Mouse (Mus musculus): ENCODE results near the gene Asf1b. TPM values are rescaled to one million over a fixed set of nuclear protein-coding genes. Genes with fewer than 3 reads are reported as not detected.
A peak's percentile ranks its signal among the peaks of the same experiment; 100 is the strongest.

The Asf1b gene
- polyA plus RNA-seq, 1 experiment from 2014 or later = 61.7 TPM

DNA sequence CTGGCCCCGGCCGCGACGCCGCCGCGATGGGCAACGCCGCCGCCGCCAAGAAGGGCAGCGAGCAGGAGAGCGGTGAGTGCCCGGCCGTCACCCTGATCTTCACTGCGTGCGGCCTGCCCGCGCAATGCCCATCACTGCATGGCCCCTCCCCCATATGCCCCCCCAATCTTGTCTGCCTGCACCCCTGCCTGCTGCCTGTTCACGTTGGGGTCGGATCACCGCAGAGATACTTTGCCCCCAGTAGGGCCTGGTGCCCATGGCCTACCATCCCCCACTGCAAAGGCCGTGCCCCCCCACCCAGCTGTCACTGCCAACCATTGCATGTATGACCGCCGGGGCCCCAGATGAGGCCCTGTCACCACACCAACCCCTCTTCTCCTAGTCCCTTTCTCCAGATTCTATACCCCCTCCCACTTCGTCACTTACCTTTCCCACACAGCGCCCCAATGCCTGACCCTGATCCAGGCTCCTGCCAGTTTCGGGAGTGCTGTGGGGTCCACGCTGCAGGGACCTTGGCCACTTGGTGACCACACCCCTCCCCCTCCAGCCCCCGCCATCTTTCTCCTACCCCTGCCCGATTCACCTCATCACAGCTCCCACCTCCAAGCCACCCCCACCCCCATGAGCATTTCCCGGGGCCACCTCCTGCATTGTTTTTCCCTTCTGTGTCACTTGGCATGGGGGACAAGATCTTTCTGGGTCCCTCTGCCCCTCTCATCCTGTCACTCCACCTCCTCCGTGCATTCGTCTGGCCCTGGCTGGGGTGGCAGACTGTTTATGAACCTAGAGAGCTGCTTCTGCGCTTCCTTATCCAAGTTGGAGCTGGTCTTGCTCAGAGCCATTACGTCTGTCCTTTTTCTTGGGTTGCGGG lies 18.1 kb downstream of the Asf1b start:
- H3K9me3 ChIP-seq (ENCODE audit: control insufficient read depth, low read length) = no peaks in the 10 kb centered on the region
- H3K4me2 ChIP-seq (ENCODE audit: low read depth, low read length) = peak overlapping the region; percentile 93
- H3K27me3 ChIP-seq (replicated peaks; ENCODE audit: control insufficient read depth, insufficient read depth, low read length) = no peaks in the 10 kb centered on the region
- peak overlapping the region; percentile 94 for H3K4me3 ChIP-seq (ENCODE audit: low read length)
- WGBS = 3% methylated on average over 35 of the region's 37 CpGs
- peak overlapping the region; percentile 91 for H3K9ac ChIP-seq (ENCODE audit: low read depth, low read length)
- H3K27ac ChIP-seq (ENCODE audit: low read length) = peak overlapping the region; percentile 51; the same call in 1 of the 2 replicates
- no peak; the same call in 1 of the 2 replicates for ATAC-seq
- H3K4me1 ChIP-seq (ENCODE audit: control insufficient read depth, insufficient read depth, low read length) = peaks cover 26% of the 10 kb centered on the region
- peaks cover 4% of the 10 kb centered on the region; the same call in 1 of the 2 replicates for H3K36me3 ChIP-seq (ENCODE audit: control insufficient read depth, insufficient read depth, low read length)

DNA sequence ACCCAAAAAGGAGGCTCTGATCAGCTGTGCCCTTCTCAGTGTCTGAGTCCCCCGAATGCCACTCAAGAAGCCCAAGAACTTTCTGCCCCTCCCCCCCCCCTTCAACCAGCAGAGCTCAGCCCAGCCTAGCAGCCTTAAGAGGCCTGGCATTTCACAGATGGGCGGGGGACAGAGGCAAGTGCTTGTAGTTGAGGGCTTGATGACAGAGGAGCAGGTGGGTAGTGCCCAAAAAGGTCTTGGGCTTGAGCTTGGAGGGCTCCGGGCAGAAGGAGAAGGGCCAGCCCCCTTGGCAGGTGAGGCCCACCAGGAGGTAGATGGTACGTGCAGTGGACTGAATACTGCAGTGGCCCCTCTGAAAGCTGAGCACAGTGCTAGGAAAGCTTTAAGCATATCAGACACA lies 19.2 kb downstream of the Asf1b start:
- Histone ChIP-seq H3K36me3 (ENCODE audit: control insufficient read depth, insufficient read depth, low read length) (no peaks in the 10 kb centered on the region), H3K9ac (ENCODE audit: low read depth, low read length) (no peak overlapping the region)
- WGBS = 87% methylated on average over 4 of the region's 4 CpGs

DNA sequence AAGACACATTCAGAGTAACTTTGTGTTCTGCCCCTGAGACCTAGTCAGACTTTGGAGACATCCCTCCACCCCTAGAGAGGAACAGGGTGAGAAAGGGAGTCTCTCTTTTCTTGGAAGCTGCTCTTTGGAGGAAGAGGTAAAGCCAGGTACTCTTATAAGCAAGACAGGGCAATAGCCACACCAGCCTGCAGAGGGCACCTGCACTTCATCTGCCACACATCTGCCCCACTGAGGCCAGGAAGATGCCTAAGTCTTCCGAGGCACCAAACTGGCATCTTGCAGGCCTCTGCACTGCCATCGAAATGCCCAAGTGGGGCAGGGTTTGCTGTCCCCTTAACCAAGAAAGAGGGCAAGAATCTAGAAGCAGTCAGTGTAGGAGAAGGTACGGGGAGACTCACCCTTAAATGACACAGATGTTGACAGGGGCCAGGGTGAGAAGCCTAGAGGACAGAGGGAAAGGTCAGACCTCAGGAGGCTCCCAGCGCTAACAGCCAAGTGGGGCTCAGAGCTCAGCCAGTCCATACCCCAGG lies 20.9 kb downstream of the Asf1b start:
- no peak overlapping the region for H3K4me3 ChIP-seq (ENCODE audit: low read length)
- H3K36me3 ChIP-seq (ENCODE audit: control insufficient read depth, insufficient read depth, low read length) = peaks cover 3% of the 10 kb centered on the region; the same call in 1 of the 2 replicates
- no peaks in the 10 kb centered on the region for H3K27me3 ChIP-seq (replicated peaks; ENCODE audit: control insufficient read depth, insufficient read depth, low read length)
- H3K27ac ChIP-seq (ENCODE audit: low read length) = no peak overlapping the region
- WGBS = 86% methylated on average over 4 of the region's 4 CpGs
- no peaks in the 10 kb centered on the region for H3K9me3 ChIP-seq (ENCODE audit: control insufficient read depth, low read length)
- H3K4me1 ChIP-seq (ENCODE audit: control insufficient read depth, insufficient read depth, low read length) = peaks cover 26% of the 10 kb centered on the region
- H3K9ac ChIP-seq (ENCODE audit: low read depth, low read length) = no peak overlapping the region
- no peak overlapping the region for H3K4me2 ChIP-seq (ENCODE audit: low read depth, low read length)
- ATAC-seq = no peak

More for the DNA sequence above, 19.2 kb downstream of the Asf1b start:
- Histone ChIP-seq H3K4me3 (ENCODE audit: low read length) (no peak overlapping the region), H3K27ac (ENCODE audit: low read length) (no peak overlapping the region), H3K27me3 (replicated peaks; ENCODE audit: control insufficient read depth, insufficient read depth, low read length) (no peaks in the 10 kb centered on the region), H3K9me3 (ENCODE audit: control insufficient read depth, low read length) (no peaks in the 10 kb centered on the region), H3K4me2 (ENCODE audit: low read depth, low read length) (no peak overlapping the region), H3K4me1 (ENCODE audit: control insufficient read depth, insufficient read depth, low read length) (peaks cover 26% of the 10 kb centered on the region)
- ATAC-seq = no peak

DNA sequence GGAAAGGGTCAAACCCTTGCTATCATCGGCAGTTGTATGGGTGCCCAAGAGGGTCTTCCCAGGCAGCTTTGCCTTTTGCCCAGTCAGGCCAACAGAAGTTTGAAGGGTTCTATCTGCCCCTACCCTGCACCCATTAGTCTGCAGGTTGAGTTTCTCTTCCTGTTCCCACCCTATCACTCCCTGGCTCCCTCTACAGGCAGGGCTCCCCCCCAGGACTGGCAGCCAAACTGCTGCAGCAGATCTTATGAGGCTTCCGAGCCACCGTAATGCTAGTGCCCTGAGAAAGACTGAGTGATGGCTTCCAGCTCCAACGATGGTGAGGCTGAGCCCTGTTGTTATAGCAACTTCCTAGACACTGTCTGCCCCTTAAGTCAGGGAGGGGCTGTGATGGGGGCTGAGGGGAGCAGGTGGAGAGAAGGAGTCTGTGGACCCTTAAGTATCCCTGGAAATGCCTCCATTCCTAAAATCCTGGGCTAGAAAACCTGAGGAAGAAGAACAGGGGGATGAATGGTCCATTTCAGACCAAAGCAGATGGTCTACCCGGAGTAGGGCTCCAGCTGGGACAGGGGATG lies 21.6 kb downstream of the Asf1b start:
- H3K9me3 ChIP-seq (ENCODE audit: control insufficient read depth, low read length) = no peaks in the 10 kb centered on the region
- H3K27me3 ChIP-seq (replicated peaks; ENCODE audit: control insufficient read depth, insufficient read depth, low read length) = no peaks in the 10 kb centered on the region
- H3K4me2 ChIP-seq (ENCODE audit: low read depth, low read length) = no peak overlapping the region
- no peak overlapping the region for H3K27ac ChIP-seq (ENCODE audit: low read length)
- no peak overlapping the region for H3K4me3 ChIP-seq (ENCODE audit: low read length)
- peaks cover 26% of the 10 kb centered on the region for H3K4me1 ChIP-seq (ENCODE audit: control insufficient read depth, insufficient read depth, low read length)
- ATAC-seq = no peak
- no peak overlapping the region for H3K9ac ChIP-seq (ENCODE audit: low read depth, low read length)
- H3K36me3 ChIP-seq (ENCODE audit: control insufficient read depth, insufficient read depth, low read length) = peaks cover 10% of the 10 kb centered on the region; the same call in 1 of the 2 replicates
- WGBS = 82% methylated on average over 5 of the region's 5 CpGs

DNA sequence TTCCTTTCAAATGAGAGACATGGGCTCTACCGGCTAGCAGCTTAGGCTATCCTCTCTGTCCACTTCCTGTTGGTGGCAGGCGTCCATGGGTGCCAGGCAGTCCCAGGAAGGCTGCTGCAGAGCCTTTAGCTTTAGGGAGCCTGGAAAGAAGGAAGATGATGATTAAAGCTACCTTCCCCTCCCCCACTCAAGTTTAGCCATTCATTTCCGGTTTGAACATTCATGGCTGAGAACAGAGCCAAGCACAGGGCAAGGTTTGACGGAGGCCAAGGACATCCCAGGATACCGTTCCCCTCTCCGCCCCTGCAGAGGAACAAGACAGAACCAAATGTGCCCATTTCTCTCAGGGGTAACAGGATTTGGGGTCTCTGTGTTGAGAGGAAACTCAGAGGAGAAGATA lies 22.3 kb downstream of the Asf1b start:
- H3K9ac ChIP-seq (ENCODE audit: low read depth, low read length) = no peak overlapping the region; the same call in none of the 2 replicates

DNA sequence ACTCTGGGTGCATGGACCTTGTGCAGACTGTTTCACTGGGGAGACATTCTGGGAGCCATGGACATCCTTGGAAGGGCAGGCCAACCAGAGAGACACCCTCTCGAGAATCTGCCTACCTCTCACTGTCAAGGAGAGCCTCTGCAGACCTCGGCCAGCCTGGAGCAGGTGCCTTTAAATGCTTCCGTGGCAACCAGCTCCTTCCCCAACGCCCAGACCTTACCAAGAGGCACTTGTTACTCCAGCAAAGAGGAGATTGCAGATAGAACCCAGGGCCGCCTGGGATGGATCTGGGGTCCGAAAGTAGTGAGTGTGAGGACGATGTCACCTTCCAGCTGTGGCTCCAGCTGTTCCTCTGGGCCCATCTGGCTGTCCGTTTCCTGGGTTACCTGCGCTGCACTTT lies 22.9 kb downstream of the Asf1b start:
- 62% methylated on average over 9 of the region's 9 CpGs for WGBS

More for the DNA sequence above, 22.3 kb downstream of the Asf1b start:
- Histone ChIP-seq H3K9me3 (ENCODE audit: control insufficient read depth, low read length) (no peaks in the 10 kb centered on the region), H3K27me3 (replicated peaks; ENCODE audit: control insufficient read depth, insufficient read depth, low read length) (no peaks in the 10 kb centered on the region), H3K4me2 (ENCODE audit: low read depth, low read length) (no peak overlapping the region), H3K27ac (ENCODE audit: low read length) (0 out of 2 replicates have a peak overlapping the region, but pooled peaks have one; percentile 1), H3K36me3 (ENCODE audit: control insufficient read depth, insufficient read depth, low read length) (peaks cover 13% of the 10 kb centered on the region; the same call in 1 of the 2 replicates), H3K4me1 (ENCODE audit: control insufficient read depth, insufficient read depth, low read length) (peaks cover 26% of the 10 kb centered on the region), H3K4me3 (ENCODE audit: low read length) (no peak overlapping the region)
- 50% methylated on average over 6 of the region's 6 CpGs for WGBS
- no peak for ATAC-seq

DNA sequence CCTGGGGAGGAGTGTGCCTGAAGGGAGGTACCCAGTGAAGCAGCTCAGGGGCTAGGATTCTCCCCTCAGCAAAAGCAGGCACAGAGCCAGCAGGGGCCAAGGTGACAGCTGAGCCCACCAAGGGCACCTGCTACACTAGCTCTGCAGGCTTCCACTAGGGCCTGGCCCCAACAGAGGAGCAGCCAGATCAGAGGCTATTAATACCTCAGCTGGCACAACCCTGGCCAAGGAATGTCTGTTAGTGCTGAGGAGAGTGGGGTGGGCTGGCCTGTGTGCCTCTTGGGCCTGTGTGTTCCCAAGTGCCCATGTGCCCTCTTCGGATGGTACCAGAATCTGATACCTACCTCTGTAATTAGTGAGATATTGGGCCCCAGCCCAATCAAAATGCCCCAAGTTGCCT lies 24.9 kb downstream of the Asf1b start:
- Histone ChIP-seq H3K4me2 (ENCODE audit: low read depth, low read length) (no peak overlapping the region), H3K4me1 (ENCODE audit: control insufficient read depth, insufficient read depth, low read length) (peaks cover 12% of the 10 kb centered on the region), H3K27ac (ENCODE audit: low read length) (no peak overlapping the region), H3K4me3 (ENCODE audit: low read length) (no peak overlapping the region), H3K9ac (ENCODE audit: low read depth, low read length) (no peak overlapping the region), H3K27me3 (replicated peaks; ENCODE audit: control insufficient read depth, insufficient read depth, low read length) (no peaks in the 10 kb centered on the region), H3K9me3 (ENCODE audit: control insufficient read depth, low read length) (no peaks in the 10 kb centered on the region), H3K36me3 (ENCODE audit: control insufficient read depth, insufficient read depth, low read length) (peaks cover 14% of the 10 kb centered on the region; the same call in 1 of the 2 replicates)
- no peak for ATAC-seq
- 88% methylated on average over 1 of the region's 1 CpGs for WGBS

More for the DNA sequence above, 22.9 kb downstream of the Asf1b start:
- peaks cover 26% of the 10 kb centered on the region for H3K4me1 ChIP-seq (ENCODE audit: control insufficient read depth, insufficient read depth, low read length)
- H3K27me3 ChIP-seq (replicated peaks; ENCODE audit: control insufficient read depth, insufficient read depth, low read length) = no peaks in the 10 kb centered on the region
- ATAC-seq = no peak
- no peak overlapping the region for H3K4me2 ChIP-seq (ENCODE audit: low read depth, low read length)
- no peak overlapping the region; the same call in 1 of the 2 replicates for H3K9ac ChIP-seq (ENCODE audit: low read depth, low read length)
- H3K4me3 ChIP-seq (ENCODE audit: low read length) = no peak overlapping the region
- H3K27ac ChIP-seq (ENCODE audit: low read length) = 0 out of 2 replicates have a peak overlapping the region, but pooled peaks have one; percentile 1
- no peaks in the 10 kb centered on the region for H3K9me3 ChIP-seq (ENCODE audit: control insufficient read depth, low read length)
- H3K36me3 ChIP-seq (ENCODE audit: control insufficient read depth, insufficient read depth, low read length) = peaks cover 14% of the 10 kb centered on the region; the same call in 1 of the 2 replicates

DNA sequence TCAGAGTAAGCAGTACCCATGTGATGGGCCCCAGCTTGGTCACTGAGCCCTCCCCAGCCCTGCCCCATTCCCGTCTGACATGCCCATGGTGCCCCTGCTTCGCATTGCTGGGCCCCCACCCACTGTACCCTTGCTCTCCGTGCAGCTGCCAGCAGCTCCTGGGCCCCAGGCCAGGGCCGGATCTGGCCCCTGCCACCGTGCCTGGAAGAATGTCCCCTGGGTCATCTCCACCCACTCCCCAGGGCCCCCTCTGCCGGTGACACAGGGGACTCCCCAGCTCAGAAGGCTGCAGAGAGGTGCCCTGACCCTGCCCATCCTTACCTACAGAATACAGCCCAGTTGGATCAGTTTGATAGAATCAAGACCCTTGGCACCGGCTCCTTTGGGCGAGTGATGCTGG lies 25.5 kb downstream of the Asf1b start:
- Histone ChIP-seq H3K9me3 (ENCODE audit: control insufficient read depth, low read length) (no peaks in the 10 kb centered on the region), H3K27me3 (replicated peaks; ENCODE audit: control insufficient read depth, insufficient read depth, low read length) (no peaks in the 10 kb centered on the region), H3K9ac (ENCODE audit: low read depth, low read length) (no peak overlapping the region), H3K4me3 (ENCODE audit: low read length) (no peak overlapping the region), H3K4me1 (ENCODE audit: control insufficient read depth, insufficient read depth, low read length) (peaks cover 12% of the 10 kb centered on the region), H3K36me3 (ENCODE audit: control insufficient read depth, insufficient read depth, low read length) (peaks cover 14% of the 10 kb centered on the region; the same call in 1 of the 2 replicates), H3K27ac (ENCODE audit: low read length) (no peak overlapping the region), H3K4me2 (ENCODE audit: low read depth, low read length) (no peak overlapping the region)
- no peak for ATAC-seq
- WGBS = 80% methylated on average over 8 of the region's 8 CpGs

DNA sequence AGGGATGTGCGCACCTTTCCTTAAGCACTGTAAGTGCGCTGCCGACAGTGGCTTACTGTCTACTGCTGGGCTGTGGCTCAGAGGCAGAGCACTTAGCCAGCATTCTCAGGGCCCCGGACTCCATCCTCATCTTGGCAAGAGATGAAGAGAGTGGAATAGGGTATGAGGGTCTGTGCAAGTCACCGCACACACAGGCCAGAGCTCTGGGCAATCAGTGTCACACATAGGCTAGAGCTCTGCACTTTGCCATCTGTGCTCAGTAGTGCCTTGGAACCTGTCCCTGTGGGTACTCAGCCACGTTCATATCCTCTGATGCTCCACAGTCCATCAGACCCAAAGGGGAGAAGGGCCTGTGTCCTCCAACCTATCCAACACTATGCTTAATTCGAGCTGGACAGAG lies 26.2 kb downstream of the Asf1b start:
- Histone ChIP-seq H3K4me2 (ENCODE audit: low read depth, low read length) (no peak overlapping the region), H3K4me1 (ENCODE audit: control insufficient read depth, insufficient read depth, low read length) (peaks cover 12% of the 10 kb centered on the region), H3K9me3 (ENCODE audit: control insufficient read depth, low read length) (no peaks in the 10 kb centered on the region), H3K27ac (ENCODE audit: low read length) (no peak overlapping the region), H3K27me3 (replicated peaks; ENCODE audit: control insufficient read depth, insufficient read depth, low read length) (no peaks in the 10 kb centered on the region), H3K36me3 (ENCODE audit: control insufficient read depth, insufficient read depth, low read length) (peaks cover 19% of the 10 kb centered on the region; the same call in 1 of the 2 replicates), H3K4me3 (ENCODE audit: low read length) (no peak overlapping the region), H3K9ac (ENCODE audit: low read depth, low read length) (no peak overlapping the region)
- ATAC-seq = no peak
- 97% methylated on average over 7 of the region's 7 CpGs for WGBS

Data from intestine, embryonic 16.5 days (tissue).